Mouse (Mus musculus) embryonic stem cell, embryonic (primary cell): Measurements from ENCODE around the gene Gm45785.

Experiments
- CTCF ChIA-PET, 4 experiments: fragments of 300-600 bp in 2 of 4; fragments of 350-600 bp in 2 of 4; sonication (Branson Sonifier 250); formaldehyde crosslinking; loops; one replicate each; lab custom pipeline; 2022; ENCODE audit warnings: inconsistent platforms in 2 of 4; lab: Charles Lee
- POLR2A ChIA-PET, 4 experiments: fragments of 300-600 bp in 2 of 4; fragments of 350-600 bp in 2 of 4; sonication (Branson Sonifier 250); formaldehyde crosslinking; loops; one replicate each; lab custom pipeline; 2022; ENCODE audit warnings: antibody characterized with exemption in 4 of 4, inconsistent platforms in 1 of 4; lab: Charles Lee

Gene Gm45785

GRCm38 (mm10) chr7:140828171-140828881 is 27.8 kb downstream of the Gm45785 start:
- CTCF ChIA-PET: interaction anchor here (0.5 to 1.9 kb wide), 16 partner anchors 11 to 745 kb away, joined by 3 to 9 read pairs (median 3); partner anchors contain the start of genes Mtg1 (in 1 of the 4) and Odf3 (in 1 of the 4)
- POLR2A ChIA-PET: interaction anchor here in 2 of 4 experiments (0.8 to 1.2 kb wide), 3 partner anchors 8 to 28 kb away, joined by 3 to 5 read pairs (median 4); partner anchors contain the start of gene Gm45785 (in 1 of the 2)

GRCm38 (mm10) chr7:140822731-140823130 is 33.4 kb downstream of the Gm45785 start:
- POLR2A ChIA-PET: interaction anchor here in 2 of 4 experiments (0.8 to 2.7 kb wide), 6 partner anchors 10 to 226 kb away, joined by 3 to 16 read pairs (median 8); partner anchors contain the start of genes Gm45785 (in 1 of the 2), Ric8a (in 1 of the 2) and Urah (in 1 of the 2)
- CTCF ChIA-PET: interaction anchor here in 1 of 4 experiments (0.7 kb wide), 1 partner anchor 14 kb away, joined by 3 read pairs; no protein-coding TSS in a partner anchor

- POLR2A ChIA-PET: interaction anchor here in 3 of 4 experiments (0.5 to 2.7 kb wide), 63 partner anchors 9 to 1080 kb away, joined by 3 to 16 read pairs (median 3); partner anchors contain the start of genes Gm45785 (in 3 of the 3), Urah (in 3 of the 3), Echs1 (in 2 of the 3) and Paox (in 2 of the 3)
These were observed 34.3 kb downstream of the Gm45785 start, which contains the start of gene Zfp941 for GRCm38 (mm10) chr7:140821653-140822329. TSS of gene Zfp941 (minus strand) at chr7:140822178.

GRCm38 (mm10) chr7:140821305-140821652 is 34.9 kb downstream of the Gm45785 start:
- POLR2A ChIA-PET: interaction anchor here in 3 of 4 experiments (0.5 to 2.7 kb wide), 55 partner anchors 9 to 1081 kb away, joined by 3 to 16 read pairs (median 4); partner anchors contain the start of genes Gm45785 (in 3 of the 3), Echs1 (in 2 of the 3), Paox (in 2 of the 3) and Ric8a (in 2 of the 3)
- CTCF ChIA-PET: interaction anchor here (0.6 to 2.1 kb wide), 9 partner anchors 15 to 1280 kb away, joined by 3 to 12 read pairs (median 6); partner anchors contain the start of gene Ptdss2 (in 1 of the 4)

More at GRCm38 (mm10) chr7:140821653-140822329, 34.3 kb downstream of the Gm45785 start, which contains the start of gene Zfp941:
- CTCF ChIA-PET: interaction anchor here (0.6 to 2.1 kb wide), 11 partner anchors 13 to 1281 kb away, joined by 3 to 12 read pairs (median 6); partner anchors contain the start of genes Ptdss2 (in 1 of the 4) and Urah (in 1 of the 4)

GRCm38 (mm10) chr7:140820173-140820572 is 36.0 kb downstream of the Gm45785 start:
- POLR2A ChIA-PET: interaction anchor here in 1 of 4 experiments (1.1 to 1.7 kb wide), 5 partner anchors 9 to 334 kb away, joined by 3 to 4 read pairs (median 4); no protein-coding TSS in a partner anchor
- CTCF ChIA-PET: interaction anchor here in 3 of 4 experiments (0.6 to 2.1 kb wide), 3 partner anchors 10 to 625 kb away, joined by 3 to 8 read pairs (median 6); no protein-coding TSS in a partner anchor

GRCm38 (mm10) chr7:140812850-140813249 is 43.3 kb downstream of the Gm45785 start:
- POLR2A ChIA-PET: interaction anchor here in 2 of 4 experiments (0.7 to 1.3 kb wide), 5 partner anchors 8 to 44 kb away, joined by 3 to 7 read pairs (median 3); partner anchors contain the start of genes Bet1l (in 1 of the 2), Gm45785 (in 1 of the 2), Ric8a (in 1 of the 2) and Zfp941 (in 1 of the 2)
- CTCF ChIA-PET: interaction anchor here in 1 of 4 experiments (0.9 kb wide), 1 partner anchor 14 kb away, joined by 3 read pairs; no protein-coding TSS in a partner anchor

- CTCF ChIA-PET: interaction anchor here in 1 of 4 experiments (1.1 to 1.2 kb wide), 2 partner anchors 13 to 14 kb away, joined by 3 to 8 read pairs; no protein-coding TSS in a partner anchor
- POLR2A ChIA-PET: interaction anchor here in 2 of 4 experiments (0.9 to 1.5 kb wide), 4 partner anchors 8 to 29 kb away, joined by 3 to 4 read pairs (median 3); partner anchors contain the start of gene Syce1 (in 1 of the 2)
These were observed 44.4 kb downstream of the Gm45785 start for GRCm38 (mm10) chr7:140811714-140812113.

- ChIA-PET POLR2A (interaction anchor here in 1 of 4 experiments (0.6 kb wide), 1 partner anchor 626 kb away, joined by 3 read pairs; no protein-coding TSS in a partner anchor), CTCF (interaction anchor here in 1 of 4 experiments (0.7 to 0.9 kb wide), 3 partner anchors 9 to 622 kb away, joined by 3 to 4 read pairs (median 3); no protein-coding TSS in a partner anchor)
These were observed 45.6 kb downstream of the Gm45785 start for GRCm38 (mm10) chr7:140810496-140810895.

- CTCF ChIA-PET: interaction anchor here (0.5 to 4.4 kb wide), 49 partner anchors 9 to 730 kb away, joined by 3 to 23 read pairs (median 4); partner anchors contain the start of genes Syce1 (in 2 of the 4), Urah (in 2 of the 4), Zfp941 (in 2 of the 4) and Fuom (in 1 of the 4)
- POLR2A ChIA-PET: interaction anchor here in 3 of 4 experiments (0.6 to 1.9 kb wide), 10 partner anchors 11 to 1269 kb away, joined by 3 to 12 read pairs (median 3); partner anchors contain the start of genes Zfp941 (in 2 of the 3) and Syce1 (in 1 of the 3)
These were observed 50.4 kb downstream of the Gm45785 start for GRCm38 (mm10) chr7:140805704-140806103.

- ChIA-PET POLR2A (interaction anchor here in 1 of 4 experiments (0.6 kb wide), 1 partner anchor 20 kb away, joined by 3 read pairs; no protein-coding TSS in a partner anchor), CTCF (no interaction called here)
These were observed 53.5 kb downstream of the Gm45785 start for GRCm38 (mm10) chr7:140802629-140803028.

- CTCF ChIA-PET: interaction anchor here in 1 of 4 experiments (0.6 to 1.0 kb wide), 2 partner anchors 13 to 21 kb away, joined by 3 read pairs; no protein-coding TSS in a partner anchor
- POLR2A ChIA-PET: interaction anchor here in 1 of 4 experiments (0.5 kb wide), 1 partner anchor 805 kb away, joined by 6 read pairs; no protein-coding TSS in a partner anchor
These were observed 57.9 kb downstream of the Gm45785 start for GRCm38 (mm10) chr7:140798212-140798611.

- CTCF ChIA-PET: interaction anchor here in 2 of 4 experiments (1.0 kb wide), 2 partner anchors 14 to 611 kb away, joined by 3 read pairs; no protein-coding TSS in a partner anchor
- POLR2A ChIA-PET: interaction anchor here in 1 of 4 experiments (0.5 kb wide), 2 partner anchors 186 to 804 kb away, joined by 3 to 6 read pairs; no protein-coding TSS in a partner anchor
These were observed 58.5 kb downstream of the Gm45785 start for GRCm38 (mm10) chr7:140797619-140798018.

- POLR2A ChIA-PET: no interaction called here
- CTCF ChIA-PET: no interaction called here
These were observed 62.6 kb downstream of the Gm45785 start for GRCm38 (mm10) chr7:140793541-140793940.

- ChIA-PET POLR2A (interaction anchor here in 1 of 4 experiments (0.6 to 1.6 kb wide), 3 partner anchors 17 to 1391 kb away, joined by 3 to 4 read pairs (median 3); no protein-coding TSS in a partner anchor), CTCF (interaction anchor here in 2 of 4 experiments (1.1 to 1.7 kb wide), 2 partner anchors 18 kb away, joined by 4 to 6 read pairs; no protein-coding TSS in a partner anchor)
These were observed 68.1 kb downstream of the Gm45785 start for GRCm38 (mm10) chr7:140788053-140788435.

- ChIA-PET CTCF (interaction anchor here in 3 of 4 experiments (1.1 to 1.7 kb wide), 3 partner anchors 18 kb away, joined by 3 to 6 read pairs (median 4); no protein-coding TSS in a partner anchor), POLR2A (interaction anchor here in 1 of 4 experiments (0.6 to 1.6 kb wide), 3 partner anchors 18 to 1391 kb away, joined by 3 to 4 read pairs (median 3); no protein-coding TSS in a partner anchor)
These were observed 68.6 kb downstream of the Gm45785 start, which contains the start of gene Syce1 for GRCm38 (mm10) chr7:140787406-140788052. TSS of gene Syce1 (minus strand) at chr7:140787852.

- CTCF ChIA-PET: no interaction called here
- POLR2A ChIA-PET: no interaction called here
These were observed 75.6 kb downstream of the Gm45785 start for GRCm38 (mm10) chr7:140780548-140780947.
